Mouse (Mus musculus) hindbrain, embryonic 15.5 days (tissue): ENCODE measurements around the gene Pik3c2b. TPM values are rescaled to one million over a fixed set of nuclear protein-coding genes. Genes with fewer than 3 reads are reported as not detected.

Experiments used
- ATAC-seq: fragments of 200-750 bp; cut with Nextera tagmentation; 2 replicates; pipeline ENCODE4 v1.8.0; 2017; ENCODE audit warnings: low read depth, moderate number of reproducible peaks, moderate TSS enrichment; ENCODE audit not compliant: low FRiP score
- H3K27ac ChIP-seq: fragments of 300-500 bp; sonication (generic); replicated peaks from 2 replicates; pipeline ENCODE4 v1.5.1; 2015; ENCODE audit warnings: mild to moderate bottlenecking, inconsistent platforms
- H3K27me3 ChIP-seq: fragments of 300-500 bp; sonication (generic); 2 replicates; pipeline ENCODE4 v1.6.1; 2015; ENCODE audit warnings: control low read depth, inconsistent platforms
- H3K36me3 ChIP-seq: fragments of 300-500 bp; sonication (generic); 2 replicates; pipeline ENCODE4 v1.6.1; 2015; ENCODE audit warnings: control low read depth, inconsistent platforms
- H3K4me1 ChIP-seq: fragments of 300-500 bp; sonication (generic); replicated peaks from 2 replicates; pipeline ENCODE4 v1.6.1; 2015; ENCODE audit warnings: control low read depth, inconsistent platforms
- H3K4me2 ChIP-seq: fragments of 300-500 bp; sonication (generic); 2 replicates; pipeline ENCODE4 v1.6.1; 2015; ENCODE audit warnings: moderate library complexity, mild to moderate bottlenecking, inconsistent platforms
- H3K4me3 ChIP-seq: fragments of 300-500 bp; sonication (generic); 2 replicates; pipeline ENCODE4 v1.5.1; 2015; ENCODE audit warnings: mild to moderate bottlenecking, inconsistent platforms
- H3K9ac ChIP-seq: fragments of 300-500 bp; sonication (generic); 2 replicates; pipeline ENCODE4 v1.6.1; 2015; ENCODE audit warnings: inconsistent platforms
- H3K9me3 ChIP-seq: fragments of 300-500 bp; sonication (generic); 2 replicates; pipeline ENCODE4 v1.6.1; 2016; ENCODE audit warnings: control low read depth, inconsistent platforms
- WGBS: fragments of 180-500 bp; shearing (Covaris S2); methylation state at CpG from one replicate; pipeline ENCODE4 v1.1.7; 2015; 5-methylcytosine and 5-hydroxymethylcytosine counted together
- polyA plus RNA-seq: library from polyadenylated mRNA; unstranded; fragments of >200 nt; fragmentation: Nextera tagmentation; extraction: Ambion mirVana; gene quantifications from 2 replicates; pipeline ENCODE4 v1.2.1, GENCODE M21; 2015

The Pik3c2b gene
- polyA plus RNA-seq, 1 experiment from 2014 or later: 13.3 TPM

- no peaks in the 10 kb centered on the region for H3K9me3 ChIP-seq
- WGBS: 48% methylated on average over 20 of the region's 20 CpGs
- H3K4me3 ChIP-seq: no peak overlapping the region
- H3K9ac ChIP-seq: no peak overlapping the region
- no peak overlapping the region for H3K27ac ChIP-seq
- H3K36me3 ChIP-seq: peaks cover 16% of the 10 kb centered on the region
- H3K27me3 ChIP-seq: no peaks in the 10 kb centered on the region
- peaks cover 35% of the 10 kb centered on the region for H3K4me1 ChIP-seq
- no peak overlapping the region for H3K4me2 ChIP-seq
- ATAC-seq: no peak
Measured at GRCm38 (mm10) chr1:133076681-133077514, 31.4 kb downstream of the Pik3c2b start.

- Histone ChIP-seq H3K4me2 (no peak overlapping the region), H3K27ac (0 out of 2 replicates have a peak overlapping the region, but pooled peaks have one; percentile 39), H3K9ac (no peak overlapping the region), H3K4me3 (no peak overlapping the region), H3K36me3 (peaks cover 23% of the 10 kb centered on the region), H3K27me3 (no peaks in the 10 kb centered on the region), H3K9me3 (no peaks in the 10 kb centered on the region), H3K4me1 (peaks cover 26% of the 10 kb centered on the region)
- ATAC-seq: no peak
- 53% methylated on average over 12 of the region's 12 CpGs for WGBS
Measured at GRCm38 (mm10) chr1:133077606-133078337, 32.3 kb downstream of the Pik3c2b start.

- Histone ChIP-seq H3K9me3 (no peaks in the 10 kb centered on the region), H3K27ac (0 out of 2 replicates have a peak overlapping the region, but pooled peaks have one; percentile 43), H3K4me1 (peaks cover 21% of the 10 kb centered on the region), H3K27me3 (no peaks in the 10 kb centered on the region), H3K4me3 (no peak overlapping the region), H3K9ac (no peak overlapping the region), H3K36me3 (peaks cover 24% of the 10 kb centered on the region), H3K4me2 (no peak overlapping the region)
- no peak for ATAC-seq
- WGBS: 43% methylated on average over 1 of the region's 1 CpGs
Measured at GRCm38 (mm10) chr1:133078338-133078727, 32.9 kb downstream of the Pik3c2b start.

- Histone ChIP-seq H3K27ac (peak overlapping the region; percentile 74), H3K4me2 (no peak overlapping the region), H3K9me3 (no peaks in the 10 kb centered on the region), H3K9ac (no peak overlapping the region), H3K27me3 (no peaks in the 10 kb centered on the region), H3K4me3 (no peak overlapping the region), H3K36me3 (peaks cover 24% of the 10 kb centered on the region), H3K4me1 (peaks cover 18% of the 10 kb centered on the region)
- WGBS: 23% methylated on average over 7 of the region's 7 CpGs
- ATAC-seq: peak; percentile 40
Measured at GRCm38 (mm10) chr1:133079509-133079908, 34.0 kb downstream of the Pik3c2b start.

- H3K9me3 ChIP-seq: no peaks in the 10 kb centered on the region
- peak; percentile 68 for ATAC-seq
- peak overlapping the region; percentile 74 for H3K27ac ChIP-seq
- H3K4me2 ChIP-seq: no peak overlapping the region
- no peak overlapping the region for H3K4me3 ChIP-seq
- WGBS: 12% methylated on average over 9 of the region's 9 CpGs
- H3K9ac ChIP-seq: no peak overlapping the region
- no peaks in the 10 kb centered on the region for H3K27me3 ChIP-seq
- peaks cover 24% of the 10 kb centered on the region for H3K36me3 ChIP-seq
- peaks cover 18% of the 10 kb centered on the region for H3K4me1 ChIP-seq
Measured at GRCm38 (mm10) chr1:133080079-133080561, 34.7 kb downstream of the Pik3c2b start.

- no peak overlapping the region for H3K4me3 ChIP-seq
- peaks cover 18% of the 10 kb centered on the region for H3K4me1 ChIP-seq
- no peak overlapping the region for H3K4me2 ChIP-seq
- WGBS: 40% methylated on average over 6 of the region's 6 CpGs
- no peak overlapping the region for H3K27ac ChIP-seq
- H3K9ac ChIP-seq: no peak overlapping the region
- ATAC-seq: no peak
- no peaks in the 10 kb centered on the region for H3K9me3 ChIP-seq
- H3K27me3 ChIP-seq: no peaks in the 10 kb centered on the region
- peaks cover 24% of the 10 kb centered on the region for H3K36me3 ChIP-seq
Measured at GRCm38 (mm10) chr1:133080717-133081116, 35.2 kb downstream of the Pik3c2b start.

GRCm38 (mm10) chr1:133083003-133083546 lies 37.6 kb downstream of the Pik3c2b start:
- WGBS: 90% methylated on average over 5 of the region's 5 CpGs
- H3K36me3 ChIP-seq: peaks cover 22% of the 10 kb centered on the region
- no peaks in the 10 kb centered on the region for H3K27me3 ChIP-seq
- no peak overlapping the region for H3K9ac ChIP-seq
- H3K9me3 ChIP-seq: no peaks in the 10 kb centered on the region
- no peak overlapping the region for H3K27ac ChIP-seq
- no peak overlapping the region for H3K4me2 ChIP-seq
- no peak for ATAC-seq
- H3K4me1 ChIP-seq: peaks cover 16% of the 10 kb centered on the region
- no peak overlapping the region for H3K4me3 ChIP-seq

GRCm38 (mm10) chr1:133083942-133084625 lies 38.6 kb downstream of the Pik3c2b start:
- Histone ChIP-seq H3K4me2 (no peak overlapping the region), H3K4me1 (peaks cover 16% of the 10 kb centered on the region), H3K27me3 (no peaks in the 10 kb centered on the region), H3K27ac (no peak overlapping the region), H3K36me3 (peaks cover 23% of the 10 kb centered on the region), H3K4me3 (no peak overlapping the region), H3K9ac (no peak overlapping the region), H3K9me3 (no peaks in the 10 kb centered on the region)
- 80% methylated on average over 11 of the region's 11 CpGs for WGBS
- ATAC-seq: no peak

- Histone ChIP-seq H3K4me2 (no peak overlapping the region), H3K27ac (no peak overlapping the region), H3K27me3 (no peaks in the 10 kb centered on the region), H3K9me3 (no peaks in the 10 kb centered on the region), H3K4me1 (peaks cover 11% of the 10 kb centered on the region), H3K36me3 (peaks cover 23% of the 10 kb centered on the region), H3K4me3 (no peak overlapping the region), H3K9ac (no peak overlapping the region)
- 81% methylated on average over 14 of the region's 14 CpGs for WGBS
- ATAC-seq: 0 out of 2 replicates have a peak, but pooled peaks have one; percentile 9
Measured at GRCm38 (mm10) chr1:133084708-133085416, 39.4 kb downstream of the Pik3c2b start.

GRCm38 (mm10) chr1:133085417-133085742 lies 39.9 kb downstream of the Pik3c2b start:
- no peaks in the 10 kb centered on the region for H3K27me3 ChIP-seq
- 89% methylated on average over 8 of the region's 8 CpGs for WGBS
- H3K36me3 ChIP-seq: peaks cover 27% of the 10 kb centered on the region
- no peak overlapping the region for H3K9ac ChIP-seq
- H3K9me3 ChIP-seq: no peaks in the 10 kb centered on the region
- H3K4me3 ChIP-seq: no peak overlapping the region
- no peak overlapping the region for H3K27ac ChIP-seq
- H3K4me2 ChIP-seq: no peak overlapping the region
- peaks cover 7% of the 10 kb centered on the region; the same call in 1 of the 2 replicates for H3K4me1 ChIP-seq
- ATAC-seq: no peak

GRCm38 (mm10) chr1:133086804-133087203 lies 41.3 kb downstream of the Pik3c2b start:
- Histone ChIP-seq H3K9ac (0 out of 2 replicates have a peak overlapping the region, but pooled peaks have one; percentile 21), H3K4me3 (no peak overlapping the region), H3K36me3 (peaks cover 27% of the 10 kb centered on the region), H3K4me1 (0 out of 2 replicates have a peak, but pooled peaks cover 4% of the 10 kb centered on the region), H3K27me3 (no peaks in the 10 kb centered on the region), H3K9me3 (no peaks in the 10 kb centered on the region), H3K4me2 (no peak overlapping the region), H3K27ac (no peak overlapping the region)
- WGBS: 82% methylated on average over 10 of the region's 10 CpGs
- no peak for ATAC-seq
